8 mouse cellular contexts compared by ENCODE assay signal in the genomic region with DNA sequence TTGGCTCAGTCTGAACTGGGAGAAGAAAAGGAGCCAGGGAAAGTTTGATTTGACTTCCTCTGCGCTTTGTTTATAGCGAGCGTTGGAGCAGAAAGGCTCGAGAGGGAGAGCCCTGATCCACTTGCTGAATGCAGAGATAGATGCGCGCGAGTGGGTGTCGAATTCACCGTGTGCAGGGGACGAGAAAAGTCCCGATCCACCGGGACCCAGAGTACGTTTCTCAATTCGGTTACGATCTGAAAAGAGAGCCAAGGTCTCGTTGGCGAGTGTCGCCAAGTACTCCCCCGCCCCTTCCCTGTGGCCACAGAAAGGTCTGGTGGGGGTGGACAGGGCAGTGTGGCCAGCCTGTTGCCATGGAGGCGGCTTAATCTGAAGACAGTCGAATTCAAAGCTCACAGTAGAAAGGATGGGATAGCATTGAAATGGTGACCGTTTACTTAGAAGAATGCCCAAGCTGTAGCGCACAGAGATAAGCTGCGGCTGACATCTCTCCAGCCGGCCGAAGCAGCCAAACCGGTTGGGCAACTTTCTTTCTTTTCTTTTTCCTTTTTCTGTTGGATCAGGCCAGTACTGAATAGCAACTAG.
DNase-seq lines count a peak whose midpoint lies in the region; ATAC-seq and TF ChIP-seq lines count a peak whose summit lies in the region.

No protein-coding gene starts in this region.

- H3K27me3 ChIP-seq in E14TG2a.4 (ENCODE audit: insufficient read depth, low read length): peaks cover 21% of the 10 kb centered on the region
- H3K27me3 ChIP-seq in hindbrain, embryonic 12.5 days: no peaks in the 10 kb centered on the region
- H3K27me3 ChIP-seq in lung, postnatal 0 days (replicated peaks; ENCODE audit: insufficient read depth, low read length): no peaks in the 10 kb centered on the region

- 0 out of 2 replicates have a peak, but pooled peaks have one; percentile 36 for ATAC-seq in hindbrain, embryonic 12.5 days (ENCODE audit: low FRiP score)
- peak; percentile 59 for ATAC-seq in lung, postnatal 0 days
- ATAC-seq in inflammation-experienced regulatory T-cells, adult 6 months: no peak

- H3K4me3 ChIP-seq in E14TG2a.4 (replicated peaks; ENCODE audit: low read length): peak overlapping the region; percentile 75
- peak overlapping the region; percentile 33 for H3K4me3 ChIP-seq in hindbrain, embryonic 12.5 days
- H3K4me3 ChIP-seq in lung, postnatal 0 days (ENCODE audit: low read depth, low read length): peak overlapping the region; percentile 39

- TF ChIP-seq POLR2A in brain, embryonic 14.5 days (IDR thresholded peaks at IDR 0.05; ENCODE audit: borderline replicate concordance, extremely low read depth, insufficient read depth, insufficient read length, poor library complexity, severe bottlenecking): no peak

- TF ChIP-seq CTCF in E14TG2a.4 (conservative IDR thresholded peaks at IDR 0.05; ENCODE audit: low read length): no peak
- TF ChIP-seq CTCF in brain, embryonic 14.5 days (IDR thresholded peaks at IDR 0.05; ENCODE audit: borderline replicate concordance, extremely low read depth, insufficient read depth, insufficient read length): no peak
- no peak for TF ChIP-seq CTCF in lung, postnatal 0 days (IDR thresholded peaks at IDR 0.05)

- peak overlapping the region; percentile 48; the same call in 1 of the 2 replicates for H3K9ac ChIP-seq in hindbrain, embryonic 12.5 days
- peak overlapping the region; percentile 43; the same call in 1 of the 2 replicates for H3K9ac ChIP-seq in lung, postnatal 0 days (replicated peaks; ENCODE audit: low read depth)

- no peak for TF ChIP-seq EP300 in lung, postnatal 0 days (IDR thresholded peaks at IDR 0.05)

- no peaks in the 10 kb centered on the region for H3K36me3 ChIP-seq in E14TG2a.4 (ENCODE audit: insufficient read depth, low read length)
- H3K36me3 ChIP-seq in hindbrain, embryonic 12.5 days: no peaks in the 10 kb centered on the region
- H3K36me3 ChIP-seq in lung, postnatal 0 days (ENCODE audit: insufficient read depth, low read length): no peaks in the 10 kb centered on the region

- H3K9me3 ChIP-seq in E14TG2a.4 (ENCODE audit: low read length): no peaks in the 10 kb centered on the region
- no peaks in the 10 kb centered on the region for H3K9me3 ChIP-seq in hindbrain, embryonic 12.5 days (replicated peaks)
- no peaks in the 10 kb centered on the region for H3K9me3 ChIP-seq in lung, postnatal 0 days (ENCODE audit: low read length)

- peak; percentile 81 for DNase-seq in brain, embryonic 14.5 days (ENCODE audit: low read depth)
- peak; percentile 42 to 52 for DNase-seq in frontal cortex, postnatal 36 days (ENCODE audit: low spot score in 2 of 2)
- peak; percentile 11 to 16 for DNase-seq in layer of hippocampus, postnatal 25 days (ENCODE audit: extremely low spot score in 1 of 2, low spot score in 1 of 2)
- DNase-seq in lung, postnatal 0 days (ENCODE audit: low spot score): peak; percentile 76
- peak; percentile 62 for DNase-seq in ovary, postnatal 14 days (ENCODE audit: low spot score)

- H3K4me1 ChIP-seq in E14TG2a.4 (replicated peaks; ENCODE audit: low read depth, low read length): peaks cover 45% of the 10 kb centered on the region
- peaks cover 21% of the 10 kb centered on the region for H3K4me1 ChIP-seq in hindbrain, embryonic 12.5 days
- H3K4me1 ChIP-seq in lung, postnatal 0 days (ENCODE audit: insufficient read depth, low read depth, low read length): peaks cover 26% of the 10 kb centered on the region; the same call in 1 of the 2 replicates

- H3K27ac ChIP-seq in hindbrain, embryonic 12.5 days: peak overlapping the region; percentile 40
- peak overlapping the region; percentile 80 for H3K27ac ChIP-seq in lung, postnatal 0 days (ENCODE audit: low read length)

- peak overlapping the region; percentile 73 for H3K4me2 ChIP-seq in hindbrain, embryonic 12.5 days (replicated peaks)
- H3K4me2 ChIP-seq in lung, postnatal 0 days (replicated peaks; ENCODE audit: low read depth, low read length): peak overlapping the region; percentile 75

- under 1% methylated on average over 27 of the region's 27 CpGs for WGBS in hindbrain, embryonic 12.5 days
- 1% methylated on average over 27 of the region's 27 CpGs for WGBS in lung, postnatal 0 days

Comparison
In these comparisons a context has a peak if more than half of its experiments do, and no peak if none do; other contexts are left out.
1. DNase-seq: peak in every context shown above with its lines; median percentile 81 in brain, embryonic 14.5 days; 76 in lung, postnatal 0 days; 62 in ovary, postnatal 14 days; 47 in frontal cortex, postnatal 36 days; 14 in layer of hippocampus, postnatal 25 days.